Mouse (Mus musculus) layer of hippocampus, adult 18-20 months (tissue): ENCODE measurements at regions not wholly inside any gene's neighbourhood (a gene's known extent, or its start where the extent isn't known, plus 50 kb on each side); places are given as distances from the start of the nearest gene placed in this dataset.

Experiments used
- DNase-seq, 2 experiments: peaks; one replicate each; pipeline ENCODE4 v3.0.0; 2022; ENCODE audit warnings: low spot score in 2 of 2

DNA sequence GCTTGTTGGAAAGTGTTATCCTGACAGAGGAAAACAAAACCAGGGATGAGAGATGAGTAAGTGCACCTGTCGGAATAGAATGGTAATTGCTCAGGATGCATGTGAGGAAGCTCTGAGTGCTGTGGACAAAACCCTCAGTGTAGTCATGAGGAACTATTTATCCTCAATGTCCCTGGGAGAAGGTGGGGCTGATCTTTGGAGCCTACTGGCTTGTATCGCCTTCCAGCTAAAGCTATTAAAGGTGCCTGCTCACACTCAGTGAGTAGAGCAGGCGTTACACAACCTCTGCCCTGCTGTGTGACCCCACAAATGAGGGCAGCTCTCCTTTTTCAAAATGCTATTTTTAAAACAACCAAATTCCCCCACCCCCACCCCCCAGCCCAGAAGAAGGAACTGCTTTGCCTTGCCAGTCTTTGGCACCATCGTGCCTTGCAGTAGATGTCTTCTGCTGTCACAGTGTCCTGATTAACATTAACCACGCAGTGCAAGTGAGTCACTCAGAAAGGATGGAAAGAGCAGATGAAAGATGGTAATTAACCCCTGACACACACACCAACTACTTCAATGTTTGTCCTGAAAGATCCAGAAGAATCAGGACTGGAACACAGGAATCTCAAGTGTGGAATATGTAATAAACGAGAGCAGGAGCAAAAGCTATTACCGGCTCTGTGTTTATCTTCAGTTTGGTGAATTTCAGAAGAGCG lies 440.8 kb upstream of the Tnp1 start:
- DNase-seq = no peak

DNA sequence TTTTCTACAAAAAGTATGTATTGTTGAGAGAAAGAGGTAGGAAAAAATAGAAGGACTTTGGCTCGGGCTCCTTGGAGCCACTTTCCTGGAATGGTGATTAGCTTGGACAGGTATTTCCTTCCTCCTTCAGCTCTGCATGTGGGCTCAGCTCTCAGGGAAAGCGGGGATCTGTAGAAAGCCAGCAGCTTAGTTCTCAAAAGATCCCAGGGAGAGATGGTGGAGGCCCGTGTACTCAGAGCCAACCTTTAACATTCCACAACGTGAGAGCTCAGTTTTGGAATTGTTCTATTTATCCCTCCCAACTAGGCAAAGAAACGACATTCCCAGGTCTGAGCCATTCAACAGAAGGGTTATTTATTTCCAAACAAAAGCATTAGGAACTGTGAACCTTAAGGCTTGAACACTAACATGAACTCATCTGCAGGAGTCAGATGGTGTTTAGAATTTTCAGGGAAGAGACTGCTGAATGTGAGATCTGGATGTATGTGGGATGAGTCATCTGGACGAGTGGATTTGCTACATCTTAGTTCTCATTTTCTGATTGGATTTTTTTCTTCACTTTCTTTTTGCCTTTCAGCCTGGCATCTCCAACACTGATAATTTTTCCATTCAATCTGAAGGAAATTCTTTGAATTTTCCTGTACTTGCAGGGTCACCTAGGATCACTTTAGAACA lies 428.6 kb upstream of the Tnp1 start:
- DNase-seq = peak in 1 of 2 experiments; percentile 12

DNA sequence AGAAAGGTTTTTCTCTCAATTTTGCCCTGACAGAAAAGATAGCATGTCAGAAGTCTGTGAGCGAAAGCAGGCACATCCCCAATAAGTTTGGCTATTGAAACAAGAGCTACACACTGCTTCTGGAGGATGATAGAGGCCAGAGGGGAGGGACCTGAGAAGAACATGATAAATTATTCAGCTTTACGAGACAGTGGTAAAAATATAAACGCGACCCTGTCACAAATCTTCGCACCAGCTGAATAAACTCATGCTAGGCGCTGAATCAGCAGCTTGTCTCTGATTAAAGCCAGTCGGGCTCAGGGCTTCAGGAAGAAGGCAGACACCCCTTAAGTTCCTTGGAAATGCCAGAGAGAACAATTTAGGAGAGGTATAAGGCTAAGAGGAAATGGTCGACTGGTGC lies 422.7 kb upstream of the Tnp1 start:
- no peak for DNase-seq

DNA sequence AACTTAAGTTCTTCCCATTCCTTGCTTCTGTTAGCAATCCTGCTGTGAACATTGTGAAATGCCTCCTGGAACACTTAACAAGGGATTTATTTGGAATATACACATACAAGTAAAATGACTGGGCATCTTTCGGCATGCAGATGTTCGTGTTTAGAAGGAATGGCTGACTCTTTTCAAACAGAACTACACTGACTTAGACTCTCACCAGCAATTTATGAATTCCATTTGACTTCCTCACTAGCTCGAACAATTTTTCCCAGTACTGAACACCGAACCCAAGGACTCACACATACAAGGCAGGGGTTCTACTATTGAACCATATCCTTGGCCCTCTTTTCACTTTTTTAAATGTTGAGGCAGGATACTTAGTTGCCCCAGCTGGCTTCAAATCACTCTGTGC lies 412.4 kb upstream of the Tnp1 start:
- no peak for DNase-seq

DNA sequence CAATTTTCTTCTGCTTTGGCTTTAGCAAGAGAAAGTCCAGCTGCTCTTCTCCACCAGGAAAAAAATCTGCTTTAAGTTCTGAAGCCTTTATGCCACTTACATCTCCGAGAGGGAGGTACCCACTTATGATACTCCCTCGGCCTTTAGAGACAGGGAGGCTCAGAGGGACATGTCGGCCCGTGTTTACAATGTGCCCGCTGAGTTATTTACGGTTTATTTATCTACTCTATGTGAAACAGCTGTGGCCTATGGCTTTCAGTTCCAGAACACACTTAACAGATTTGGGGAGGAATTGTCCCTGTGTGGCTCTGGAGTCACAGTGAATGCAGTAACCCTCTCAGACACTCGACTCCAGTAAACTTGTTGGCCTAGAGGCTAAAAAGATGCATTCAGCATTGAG lies 409.3 kb upstream of the Tnp1 start:
- no peak for DNase-seq

DNA sequence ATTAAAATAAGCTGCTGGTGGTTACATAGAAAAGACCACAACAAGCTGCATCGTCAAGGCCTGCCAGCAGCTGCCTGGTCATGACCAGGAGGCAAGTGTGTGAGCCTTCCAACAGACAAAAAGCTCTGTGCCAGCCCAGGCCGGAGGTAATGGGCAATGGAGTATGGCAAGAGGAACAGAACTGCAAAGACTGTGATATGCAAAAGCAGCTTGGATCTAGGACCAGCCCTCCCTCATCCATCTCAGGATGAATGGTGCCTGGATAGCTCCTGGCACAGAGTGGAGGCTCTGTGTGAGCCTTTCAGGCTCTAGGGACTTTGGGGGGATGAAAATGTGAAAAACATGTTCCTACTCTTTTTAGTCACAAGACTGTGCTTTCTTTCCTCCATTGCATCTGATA lies 402.5 kb upstream of the Tnp1 start:
- no peak for DNase-seq

DNA sequence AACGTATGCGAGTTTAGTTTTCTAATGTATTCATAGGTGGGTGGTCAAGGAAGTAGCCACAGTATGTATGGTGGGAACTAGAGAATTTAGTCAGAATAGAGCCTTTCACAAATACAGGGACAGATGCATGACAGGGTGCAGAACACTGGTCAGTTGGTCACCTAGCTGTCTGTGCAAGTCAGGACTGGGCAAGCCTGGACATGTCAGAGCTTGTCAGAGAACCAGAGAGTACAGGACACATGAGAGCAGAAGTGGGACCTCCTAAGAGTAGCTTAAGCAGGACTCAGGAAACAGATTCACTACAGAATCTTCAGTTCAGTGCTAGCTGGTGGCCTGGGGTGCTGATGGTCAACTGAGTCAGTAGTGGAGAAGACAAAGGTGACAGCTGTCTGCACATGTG lies 395.7 kb upstream of the Tnp1 start:
- DNase-seq = no peak

GRCm38 (mm10) chr1:73399178-73399577 lies 383.5 kb upstream of the Tnp1 start:
- no peak for DNase-seq

GRCm38 (mm10) chr1:73395034-73395433 lies 379.3 kb upstream of the Tnp1 start:
- no peak for DNase-seq

DNA sequence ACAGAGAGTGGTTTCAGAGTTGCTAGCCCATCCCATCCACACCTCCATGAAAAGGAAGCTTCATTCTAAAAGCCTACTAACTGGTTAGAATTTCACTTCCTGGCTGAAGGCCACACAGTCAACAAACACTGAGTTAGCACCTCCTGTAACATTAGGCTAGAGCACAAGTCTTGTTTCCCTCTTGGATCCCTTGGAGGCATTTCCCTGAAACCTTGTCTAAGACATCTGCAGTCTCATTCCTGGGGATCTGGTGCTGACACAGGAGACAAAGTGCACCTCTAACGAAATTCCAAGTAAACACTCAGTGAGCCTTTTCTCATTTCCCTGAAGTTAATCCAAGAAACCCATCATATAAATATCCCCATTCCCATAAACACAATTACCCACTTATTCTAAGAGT lies 378.8 kb upstream of the Tnp1 start:
- DNase-seq = no peak

DNA sequence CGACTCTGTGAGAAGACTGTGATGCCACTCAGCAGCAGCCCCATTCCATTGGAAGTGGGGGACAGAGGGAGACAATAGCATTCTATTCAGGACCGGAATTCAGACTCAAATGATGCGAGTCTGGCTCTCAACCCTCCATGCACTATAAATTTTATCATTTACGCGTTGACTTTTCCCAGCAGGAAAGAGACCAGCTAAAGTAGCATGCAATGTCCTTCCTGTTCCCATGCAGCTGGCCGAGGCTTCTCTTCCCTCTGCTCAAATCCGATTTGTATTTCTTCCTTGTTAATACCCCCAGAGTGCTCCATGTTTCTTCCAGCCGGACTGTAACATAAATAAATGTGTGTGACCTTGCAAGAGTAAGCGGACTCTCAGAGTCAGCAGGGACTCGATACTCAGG lies 376.4 kb upstream of the Tnp1 start:
- no peak for DNase-seq

DNA sequence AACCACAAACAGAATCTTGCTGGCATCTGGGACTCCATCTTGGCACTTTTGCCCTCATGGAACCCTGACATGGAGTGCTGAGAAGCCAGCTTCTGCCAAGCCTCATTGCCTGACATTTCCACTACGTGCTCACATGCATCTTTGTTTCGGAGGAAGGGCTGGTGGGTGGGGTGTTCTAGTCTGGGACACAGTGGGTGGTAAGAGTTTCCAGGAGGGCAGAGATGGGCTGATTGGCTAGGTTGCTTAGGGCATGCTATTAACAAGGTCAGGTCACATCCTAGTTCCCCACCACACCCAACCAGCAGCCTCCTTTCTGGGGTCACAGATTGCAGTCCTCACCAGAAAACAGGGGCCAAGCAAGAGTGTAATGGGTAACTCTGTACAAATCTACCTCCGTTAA lies 374.3 kb upstream of the Tnp1 start:
- no peak for DNase-seq

DNA sequence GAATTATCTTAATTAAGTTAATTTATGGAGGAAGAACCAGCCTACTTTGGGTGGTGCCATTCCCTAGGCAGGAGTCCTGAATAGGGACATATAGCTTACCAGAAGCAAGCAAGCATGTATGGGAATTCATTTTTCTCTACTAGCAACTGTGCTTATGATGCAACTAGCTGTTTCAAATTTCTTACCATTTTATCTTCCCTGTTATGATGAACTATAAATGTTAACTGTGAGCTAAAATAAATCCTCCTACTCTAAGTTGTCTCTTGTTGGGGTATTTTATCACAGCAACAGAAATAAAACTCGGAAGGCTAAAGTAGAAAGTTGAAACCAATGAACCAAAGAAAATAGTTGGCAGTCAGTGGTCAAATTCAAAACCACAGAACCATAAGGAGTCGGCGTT lies 373.5 kb upstream of the Tnp1 start:
- no peak for DNase-seq

DNA sequence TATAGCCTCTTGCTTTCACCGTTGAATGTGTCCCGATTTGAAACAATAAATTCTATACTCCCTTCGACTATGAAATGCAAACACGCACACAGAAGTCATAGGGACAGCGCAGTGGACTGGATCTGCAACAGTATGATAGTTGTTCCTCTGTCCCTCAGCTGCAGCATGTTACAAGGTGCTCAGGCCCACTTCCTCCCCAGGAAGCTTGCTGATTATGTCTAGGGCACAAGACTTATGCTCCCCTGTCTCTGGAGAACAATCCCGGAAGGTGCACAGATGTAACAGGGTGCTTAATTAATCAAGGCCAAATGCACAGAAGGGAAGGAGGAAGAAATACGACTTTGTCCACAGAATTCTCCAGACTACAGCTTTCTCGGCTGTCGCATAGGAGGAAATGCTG lies 365.9 kb upstream of the Tnp1 start:
- no peak for DNase-seq

GRCm38 (mm10) chr1:73374531-73375375 lies 359.0 kb upstream of the Tnp1 start:
- DNase-seq = no peak

- no peak for DNase-seq
These were observed 352.5 kb upstream of the Tnp1 start for GRCm38 (mm10) chr1:73368222-73368621.

DNA sequence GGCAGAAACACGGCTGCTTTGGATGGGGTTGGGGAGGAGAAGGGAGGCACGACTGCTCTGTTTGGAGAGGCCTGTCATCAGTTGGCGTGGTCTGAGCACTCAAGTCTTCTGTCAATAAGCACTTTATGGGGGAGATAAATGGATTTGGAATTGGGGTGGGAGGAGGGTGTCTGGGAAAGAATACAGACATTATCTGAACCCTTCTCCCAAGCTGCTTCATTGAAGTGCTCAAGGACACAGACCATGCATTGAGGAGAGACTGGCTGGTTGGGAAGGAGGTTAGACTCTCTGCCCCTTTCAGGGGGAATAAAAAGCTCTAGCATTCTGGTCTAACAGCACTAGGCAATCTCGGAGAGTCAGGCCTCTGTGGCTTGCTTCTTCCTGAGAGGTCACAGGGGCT lies 350.1 kb upstream of the Tnp1 start:
- DNase-seq = no peak

DNA sequence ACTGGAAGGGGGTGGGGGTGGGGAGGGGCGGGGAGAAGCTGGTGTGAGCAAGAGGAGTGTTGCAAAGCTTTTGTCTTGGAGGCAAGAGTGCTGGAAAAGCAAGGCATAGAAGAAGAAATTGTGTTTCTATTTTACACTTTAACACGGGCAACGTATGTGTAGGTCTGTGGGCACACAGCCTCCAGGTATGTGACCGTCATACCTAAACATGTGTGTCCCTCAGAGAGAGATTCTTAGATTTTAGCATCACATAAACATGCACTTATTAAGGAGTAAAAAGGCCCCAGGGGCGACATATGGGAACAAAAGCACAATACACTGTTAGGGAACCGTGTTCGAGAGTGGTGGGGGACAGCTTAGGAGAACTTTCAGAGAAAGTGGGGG lies 348.6 kb upstream of the Tnp1 start:
- DNase-seq = no peak

- DNase-seq = no peak
These were observed 348.0 kb upstream of the Tnp1 start for GRCm38 (mm10) chr1:73363549-73364299.

GRCm38 (mm10) chr1:73362122-73362521 lies 346.4 kb upstream of the Tnp1 start:
- DNase-seq = no peak

- DNase-seq = no peak
These were observed 345.6 kb upstream of the Tnp1 start for GRCm38 (mm10) chr1:73361300-73361699.

DNA sequence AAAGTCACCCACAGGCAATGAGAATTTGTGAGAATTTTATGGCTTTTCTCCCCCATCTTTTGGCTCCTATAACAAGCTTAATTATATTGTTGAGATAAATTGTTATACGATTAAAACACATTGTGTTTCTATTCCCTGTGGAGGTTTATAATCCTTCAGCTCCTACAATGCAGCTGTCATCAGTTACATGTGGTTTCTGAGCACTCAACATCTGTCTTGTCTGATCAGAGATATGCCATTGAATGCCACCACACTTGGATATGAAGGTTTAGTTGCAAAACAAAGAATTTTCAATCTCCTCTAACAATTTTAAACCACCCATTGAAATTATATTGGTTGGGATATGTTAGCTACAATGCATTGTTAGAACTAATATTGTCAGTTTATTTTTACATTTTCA lies 338.7 kb upstream of the Tnp1 start:
- no peak for DNase-seq
